Mouse (Mus musculus) lung, postnatal 0 days (tissue): Measurements from ENCODE around the gene Xpnpep3.

Experiments
- CTCF ChIP-seq: IDR thresholded peaks from 2 replicates; pipeline ENCODE4 v1.5.1; 2016; ENCODE audit warnings: antibody characterized with exemption, mild to moderate bottlenecking
- EP300 ChIP-seq: IDR thresholded peaks from 2 replicates; pipeline ENCODE4 v1.6.1; 2016; ENCODE audit warnings: antibody characterized with exemption, mild to moderate bottlenecking, control low read depth

DNA sequence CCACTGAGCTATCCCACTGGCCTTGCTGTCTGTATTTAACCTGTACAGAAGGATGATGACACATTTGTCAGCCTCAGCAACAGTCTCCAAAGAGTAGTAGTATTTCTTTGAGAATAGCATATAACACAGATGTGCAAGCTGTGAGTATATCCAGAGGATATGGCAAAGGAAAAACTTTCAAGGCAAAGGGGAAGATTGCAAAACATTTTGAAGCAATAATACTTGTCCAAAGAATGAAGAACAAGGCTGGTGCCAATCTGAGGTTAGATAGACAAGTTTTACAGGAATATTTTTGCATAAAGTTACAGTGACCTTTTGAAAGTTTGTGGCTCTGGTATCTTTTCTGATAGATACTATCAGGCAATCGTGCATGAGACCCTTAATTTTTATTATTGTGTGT lies 31.3 kb downstream of the Xpnpep3 start:
- TF ChIP-seq CTCF = no peak
- TF ChIP-seq EP300 = no peak
